Mouse (Mus musculus) urinary bladder, adult 2 months (tissue): ENCODE results near the gene Synpo2. TPM values are rescaled to one million over a fixed set of nuclear protein-coding genes. Genes with fewer than 3 reads are reported as not detected.

Experiments
- DNase-seq: peaks from one replicate; pipeline ENCODE4 v3.0.0; 2022; ENCODE audit warnings: low spot score
- polyA plus RNA-seq: library from polyadenylated mRNA; depleted of rRNA; stranded (reverse); fragments of >200 nt; gene quantifications from 2 replicates; pipeline ENCODE4 v1.2.3, GENCODE M21; 2012

Synpo2 gene
- polyA plus RNA-seq, 1 experiment: 240 TPM

DNA sequence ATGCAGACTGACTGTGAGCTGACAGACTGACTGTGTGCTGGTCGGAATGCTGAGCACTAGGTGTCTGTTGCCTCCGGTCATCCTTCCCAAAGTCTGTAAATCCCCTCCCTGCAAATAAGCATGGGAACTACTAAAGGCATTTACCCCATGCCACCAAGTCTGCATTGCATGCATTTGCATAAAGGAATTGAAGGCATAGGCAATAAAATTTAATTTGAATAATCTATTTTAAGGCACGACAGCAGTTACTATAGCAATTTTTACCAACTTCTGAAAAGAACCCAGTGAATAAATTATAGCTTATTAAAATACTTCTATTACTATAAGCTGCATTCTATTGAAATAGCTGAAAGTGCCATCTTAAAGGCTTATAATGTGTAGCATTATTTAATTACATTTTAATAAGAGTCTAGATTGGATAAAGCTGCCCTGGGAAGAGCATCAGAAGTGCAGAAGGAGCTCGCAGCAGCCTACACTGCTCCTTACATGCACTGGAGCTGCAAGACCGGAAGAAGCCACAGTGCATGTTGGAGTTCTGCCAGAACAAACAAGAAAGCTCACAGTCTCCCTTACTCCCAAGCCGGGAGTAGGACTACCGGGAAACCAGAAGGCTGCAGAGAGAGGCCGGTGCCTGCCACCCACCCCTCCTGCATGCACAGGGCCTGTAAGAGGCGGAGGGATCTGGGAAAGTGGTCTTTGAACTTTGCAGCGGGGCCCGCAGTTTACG lies 142.9 kb downstream of the Synpo2 start:
- DNase-seq: no peak

DNA sequence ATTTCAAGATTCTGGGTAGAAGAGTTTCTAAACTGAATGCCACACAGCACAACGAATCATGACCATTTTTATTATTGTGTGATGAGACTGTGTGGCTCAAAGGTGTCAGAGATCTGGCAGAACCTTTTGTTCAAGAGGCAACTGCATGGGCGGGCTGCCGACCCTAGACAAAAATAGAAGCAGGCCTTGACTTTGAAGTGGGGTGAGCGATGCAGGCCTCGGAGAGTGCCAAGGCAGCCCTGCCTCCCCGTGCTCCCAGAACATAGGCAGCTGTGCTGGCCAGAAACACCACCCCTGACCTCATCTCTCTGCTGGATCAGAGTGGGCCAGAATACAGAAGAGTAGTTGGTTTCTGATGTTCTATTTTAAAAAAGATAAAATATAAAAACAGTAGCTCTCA lies 143.5 kb downstream of the Synpo2 start:
- DNase-seq: no peak

- no peak for DNase-seq
Observed at GRCm38 (mm10) chr3:123089297-123090020, 146.5 kb downstream of the Synpo2 start.

DNA sequence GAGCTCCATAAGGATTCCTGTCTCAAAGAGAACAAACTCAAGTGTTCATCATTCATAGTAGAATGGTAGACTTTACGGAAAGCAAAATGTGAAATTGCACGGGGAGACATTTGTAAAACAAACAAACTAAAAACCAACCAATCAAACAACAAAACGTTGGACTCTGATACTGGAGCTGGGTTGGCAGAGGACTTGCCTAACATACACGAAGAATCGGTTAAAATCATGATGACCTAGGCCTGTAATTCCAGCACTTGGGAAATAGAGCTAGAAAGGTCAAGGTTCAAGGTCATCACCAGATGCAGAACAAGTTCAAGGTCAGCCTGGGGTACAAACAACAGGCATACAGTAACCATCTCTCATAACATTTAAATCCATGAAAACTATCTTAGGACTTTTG lies 147.7 kb downstream of the Synpo2 start:
- no peak for DNase-seq

DNA sequence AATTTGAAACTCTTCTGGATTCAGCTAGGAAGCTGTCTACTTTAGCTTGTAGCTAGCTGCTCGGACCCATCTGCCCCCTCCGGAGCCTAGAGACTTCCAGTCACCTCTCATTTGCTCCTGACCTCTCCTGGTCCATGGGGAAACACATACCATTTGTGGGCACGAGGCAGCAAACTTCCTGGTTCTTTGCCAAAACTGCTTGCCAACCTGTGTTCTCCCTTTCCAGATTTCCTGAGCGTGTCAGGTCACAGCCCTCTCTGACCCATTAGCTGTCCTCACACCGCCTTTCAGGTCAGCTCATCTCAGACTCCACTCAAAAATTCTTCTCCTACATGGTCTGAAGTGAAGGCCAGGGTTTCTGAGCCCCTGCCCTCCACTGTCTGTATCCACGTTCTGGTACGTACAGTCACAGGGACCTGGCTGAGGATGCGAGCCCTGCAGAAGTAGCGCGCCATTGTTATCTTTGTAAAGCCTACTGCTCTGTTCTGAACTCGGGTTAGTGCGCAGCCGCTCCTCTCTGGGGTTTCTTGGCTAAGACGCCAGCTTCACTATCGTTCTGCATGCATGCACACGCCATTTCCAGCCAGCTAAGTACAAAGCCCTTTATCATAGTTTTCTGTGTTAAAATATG lies 150.0 kb downstream of the Synpo2 start:
- no peak for DNase-seq

GRCm38 (mm10) chr3:123081665-123082064 lies 154.3 kb downstream of the Synpo2 start:
- DNase-seq: no peak

GRCm38 (mm10) chr3:123080943-123081342 lies 155.0 kb downstream of the Synpo2 start:
- DNase-seq: no peak

DNA sequence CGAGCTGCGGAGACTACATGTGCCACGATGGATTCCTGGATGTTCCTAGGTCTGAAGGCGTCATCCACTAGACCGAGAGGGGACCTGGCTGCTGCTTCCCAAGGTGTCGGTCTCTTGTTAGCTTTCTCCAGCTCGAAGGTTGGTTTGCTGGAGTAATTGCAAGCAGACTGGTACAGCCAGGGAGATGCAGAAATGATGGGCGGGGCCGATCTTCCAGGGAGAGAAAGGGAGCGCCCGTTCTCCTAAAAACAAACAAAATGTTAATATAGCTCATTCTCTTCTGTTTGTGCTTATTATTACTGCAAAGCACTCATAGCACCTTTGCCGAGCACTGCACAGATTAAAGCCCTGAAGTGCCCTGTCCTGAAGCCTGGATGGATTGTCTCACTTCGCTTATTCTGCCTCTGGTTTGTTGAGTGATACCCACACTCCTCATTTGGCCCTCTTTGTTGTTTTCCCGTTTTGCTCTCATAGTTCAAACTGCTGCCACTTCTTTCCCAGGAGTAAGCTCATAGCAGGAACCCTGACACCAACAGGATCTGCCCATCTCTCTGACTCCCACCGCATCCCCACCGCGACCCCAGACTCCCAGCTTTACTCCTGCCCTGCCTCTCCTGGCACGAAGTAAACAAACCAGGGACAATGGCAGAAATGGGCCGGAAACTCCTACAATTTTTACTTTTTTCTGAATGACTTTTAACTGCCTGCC lies 155.8 kb downstream of the Synpo2 start:
- DNase-seq: no peak

DNA sequence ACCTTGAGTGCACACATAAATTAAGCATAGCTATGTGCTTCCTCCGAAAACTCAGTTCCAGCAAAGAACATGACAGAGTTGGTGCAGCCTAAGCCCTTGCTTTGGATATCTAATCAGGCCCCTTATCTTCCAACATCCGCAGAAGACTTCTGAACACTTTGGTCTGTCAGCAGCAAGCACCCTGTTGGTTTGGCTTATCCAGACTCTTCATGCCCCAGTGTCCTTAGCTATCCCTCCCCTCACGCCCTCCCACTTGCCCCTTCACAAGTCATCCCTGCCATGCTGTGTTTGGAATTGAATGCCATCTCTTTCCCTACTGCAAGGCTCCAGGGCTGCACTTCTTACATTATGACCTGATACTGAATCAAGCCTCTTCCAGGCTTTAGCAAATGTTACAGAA lies 160.2 kb downstream of the Synpo2 start:
- DNase-seq: no peak

DNA sequence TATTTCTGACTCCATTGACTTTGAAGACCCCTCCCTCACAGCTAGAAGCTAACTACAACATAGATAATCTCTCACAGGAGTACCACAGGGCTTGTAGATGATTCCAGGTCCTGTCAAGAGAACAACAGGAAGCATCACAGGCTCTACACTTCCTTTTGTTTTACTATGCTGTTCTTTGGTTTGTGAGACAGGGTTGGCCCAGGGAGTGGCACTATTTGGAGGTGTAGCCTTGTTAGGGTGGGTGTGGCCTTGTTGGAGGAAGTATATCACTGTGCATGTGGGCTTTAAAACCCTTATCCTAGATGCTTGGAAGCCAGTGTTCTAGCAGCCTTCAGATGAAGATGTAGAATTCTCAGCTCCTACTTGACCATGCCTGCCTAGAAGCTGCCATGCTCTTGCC lies 160.9 kb downstream of the Synpo2 start:
- no peak for DNase-seq

DNA sequence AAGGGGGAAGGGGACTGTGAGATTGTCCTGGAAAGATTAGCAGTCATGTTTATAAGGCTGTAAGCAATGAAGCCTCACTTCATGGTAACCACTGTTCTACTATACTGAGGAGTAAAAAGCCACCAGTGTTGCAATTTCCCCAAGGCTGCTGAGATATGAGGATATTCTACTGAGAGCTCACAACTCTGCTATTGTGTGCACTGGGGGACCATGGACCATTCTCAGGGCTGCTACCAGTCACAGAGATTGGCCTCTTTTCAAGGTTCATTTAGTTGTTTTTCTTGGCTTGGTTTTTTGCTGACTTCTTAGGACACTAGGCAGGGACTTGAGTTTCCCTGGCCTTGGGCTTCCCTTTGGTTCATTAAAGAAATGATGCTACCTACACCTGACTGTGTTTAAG lies 162.6 kb downstream of the Synpo2 start:
- DNase-seq: no peak

GRCm38 (mm10) chr3:123072472-123072871 lies 163.5 kb downstream of the Synpo2 start:
- no peak for DNase-seq

DNA sequence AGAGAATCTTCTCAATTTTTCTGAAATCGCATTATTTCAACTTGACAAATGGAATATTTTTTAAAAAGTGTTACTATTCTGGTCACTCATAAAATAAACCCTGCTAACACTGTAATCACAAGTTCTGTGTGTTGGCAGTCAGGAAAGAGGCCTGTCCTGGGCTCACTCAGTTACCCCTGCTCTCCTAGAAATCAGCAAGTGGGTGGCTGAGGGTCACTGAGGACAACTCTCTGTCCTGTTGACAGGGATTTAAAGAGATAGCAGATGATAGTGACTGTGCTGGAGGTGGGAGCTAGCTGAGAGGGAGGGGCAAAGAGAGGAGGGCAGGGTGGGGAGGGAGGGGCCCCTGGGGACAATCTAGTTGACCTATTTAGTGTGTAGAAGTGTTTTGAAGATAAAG lies 165.0 kb downstream of the Synpo2 start:
- no peak for DNase-seq

GRCm38 (mm10) chr3:123066836-123067235 lies 169.1 kb downstream of the Synpo2 start:
- no peak for DNase-seq

- DNase-seq: no peak
Observed at GRCm38 (mm10) chr3:123065466-123065865, 170.5 kb downstream of the Synpo2 start.

DNA sequence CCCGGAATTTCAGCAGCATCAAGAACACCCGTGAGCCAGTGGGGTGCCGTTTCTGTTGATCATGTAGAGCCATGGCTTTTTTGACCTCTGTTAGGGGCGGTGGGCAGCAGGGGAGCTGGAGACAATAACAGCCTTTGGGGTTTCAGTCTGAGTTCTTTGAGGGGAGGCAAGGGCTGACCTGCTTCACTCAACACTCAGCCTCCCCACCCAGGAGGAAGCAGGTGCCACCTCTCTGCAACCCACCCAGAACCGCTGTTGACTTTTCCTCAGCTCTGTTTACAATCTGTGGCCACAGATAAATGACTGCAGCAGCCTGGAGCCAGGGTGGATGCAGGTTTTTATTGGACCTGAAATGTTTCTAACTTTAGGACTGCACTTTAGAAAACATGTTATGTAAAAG lies 171.8 kb downstream of the Synpo2 start:
- no peak for DNase-seq

DNA sequence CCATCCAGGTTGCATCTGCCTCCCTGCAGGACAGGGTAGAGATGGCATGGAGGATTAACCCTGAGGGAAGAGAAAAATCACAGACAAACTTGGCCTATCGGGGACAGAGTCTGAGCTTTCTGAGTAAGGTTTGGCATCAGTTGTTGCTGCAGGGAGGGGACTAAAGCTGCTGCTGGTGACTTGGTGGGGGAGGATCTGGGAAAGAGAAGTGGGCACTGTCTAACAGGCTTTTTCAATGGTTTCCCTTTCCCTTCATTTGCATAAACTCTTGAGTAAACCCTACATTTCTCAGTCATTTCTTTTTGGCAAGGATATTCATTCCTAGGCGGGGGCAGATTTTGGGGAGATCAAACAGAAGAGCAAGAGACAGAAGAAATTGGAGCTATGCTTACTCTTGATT lies 174.0 kb downstream of the Synpo2 start:
- no peak for DNase-seq

DNA sequence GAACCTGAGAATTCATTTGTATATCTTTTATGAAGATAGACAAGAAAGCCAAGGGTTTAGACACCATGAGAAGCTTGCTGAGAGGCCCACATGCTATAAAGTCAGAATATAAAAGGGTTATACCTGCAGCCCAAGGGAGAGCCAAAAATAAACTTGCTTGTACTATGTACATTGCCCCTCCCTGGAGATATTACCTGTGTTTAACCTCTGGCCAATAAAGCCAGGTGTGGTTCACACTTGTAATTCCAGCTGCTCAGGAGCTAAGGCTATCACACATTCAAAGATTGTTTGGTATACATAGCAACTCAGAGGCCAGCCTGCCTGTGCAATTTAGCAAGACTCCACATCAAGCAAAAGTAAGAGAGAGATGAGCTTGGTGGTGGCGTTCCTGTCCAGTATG lies 177.1 kb downstream of the Synpo2 start:
- DNase-seq: no peak

DNA sequence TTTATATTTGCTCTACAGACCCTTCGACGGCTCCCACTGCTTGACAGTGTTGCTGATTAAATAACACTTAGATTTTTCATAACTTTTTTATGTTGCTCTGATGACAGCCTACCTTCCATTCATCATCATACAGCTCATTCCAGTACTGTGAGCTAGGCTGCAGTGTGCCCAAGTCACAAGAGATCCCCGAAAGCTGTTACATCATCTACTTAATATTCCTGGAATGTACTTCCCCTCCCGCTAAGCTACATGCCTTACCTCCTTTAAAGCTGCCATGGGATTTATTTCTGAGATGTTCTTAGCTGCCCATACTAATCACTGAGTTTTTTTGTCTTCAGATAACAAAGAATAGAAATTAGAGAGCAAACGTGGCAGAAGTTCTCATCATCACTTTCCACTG lies 181.8 kb downstream of the Synpo2 start:
- DNase-seq: no peak

DNA sequence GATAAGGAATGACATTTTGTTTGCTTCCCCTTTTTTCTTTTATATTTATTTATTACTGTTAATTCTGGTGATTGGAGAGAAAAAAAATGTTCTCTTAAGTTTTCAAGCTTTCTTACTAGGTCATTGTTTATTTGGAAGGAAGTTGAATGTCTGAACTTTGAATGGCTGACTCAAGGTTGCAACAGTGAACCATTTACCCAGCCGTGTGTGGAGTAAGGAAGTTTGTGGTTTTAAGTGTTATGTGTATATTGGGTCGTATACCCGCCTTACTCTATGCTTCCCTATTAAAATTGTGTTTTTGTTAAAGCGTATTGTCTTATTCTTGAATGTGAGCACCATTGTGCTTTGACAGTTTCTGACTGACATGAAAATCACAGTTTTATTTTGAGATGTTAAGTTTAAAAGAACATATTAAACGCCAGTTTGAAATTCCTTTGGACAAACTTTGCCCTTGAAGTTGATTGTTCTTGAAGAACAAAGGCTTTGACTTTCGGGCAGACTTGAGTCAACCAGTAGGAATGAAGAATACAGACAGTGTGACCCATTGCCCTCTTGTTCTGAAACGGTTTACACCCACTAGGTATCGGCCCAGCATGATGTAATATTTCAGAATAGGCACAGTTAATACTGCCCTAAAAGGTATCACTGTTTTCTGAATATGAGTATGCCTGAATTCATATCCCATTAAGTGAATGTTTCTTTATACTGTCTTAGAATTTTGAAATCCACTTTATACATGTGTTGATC lies 182.6 kb downstream of the Synpo2 start:
- no peak for DNase-seq

DNA sequence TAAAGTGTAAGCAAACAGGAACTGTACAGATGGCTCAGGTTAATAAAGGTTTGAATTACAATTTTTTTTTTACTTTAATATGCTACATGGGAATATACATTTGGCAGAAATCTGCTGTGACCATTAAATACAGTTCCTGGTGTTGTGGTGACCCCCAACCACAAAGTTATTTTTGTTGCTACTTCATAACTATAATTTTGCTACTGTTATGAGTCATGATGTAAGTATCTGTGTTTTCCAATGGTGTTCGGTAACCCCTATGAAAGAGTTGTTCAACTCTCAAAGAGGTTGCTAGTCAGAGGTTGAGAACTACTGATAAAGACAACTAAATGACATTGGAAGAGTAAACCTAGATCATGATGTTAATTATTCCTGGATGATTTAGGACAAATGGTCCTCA lies 193.6 kb downstream of the Synpo2 start:
- DNase-seq: no peak

- DNase-seq: no peak
Observed at GRCm38 (mm10) chr3:123034752-123035151, 201.2 kb downstream of the Synpo2 start, which contains the start of gene Myoz2. Myoz2 (minus strand) TSS chr3:123035015.
